Mouse (Mus musculus) cerebellum, adult 18-20 months (tissue): ENCODE results near the gene Gm14226.
"Not testable (repeated sequence)": the region's sequence is repeated elsewhere in the genome, so short reads cannot be mapped to it uniquely, and the experiment has no call there.

Experiments used
- DNase-seq, 2 experiments: peaks; one replicate each; pipeline ENCODE4 v3.0.0; 2021

Gm14226 gene

GRCm38 (mm10) chr2:155018251-155018755 is at the start of gene Gm14226:
Gm14226 (plus strand) TSS chr2:155018266.
- DNase-seq: not testable (repeated sequence)

DNA sequence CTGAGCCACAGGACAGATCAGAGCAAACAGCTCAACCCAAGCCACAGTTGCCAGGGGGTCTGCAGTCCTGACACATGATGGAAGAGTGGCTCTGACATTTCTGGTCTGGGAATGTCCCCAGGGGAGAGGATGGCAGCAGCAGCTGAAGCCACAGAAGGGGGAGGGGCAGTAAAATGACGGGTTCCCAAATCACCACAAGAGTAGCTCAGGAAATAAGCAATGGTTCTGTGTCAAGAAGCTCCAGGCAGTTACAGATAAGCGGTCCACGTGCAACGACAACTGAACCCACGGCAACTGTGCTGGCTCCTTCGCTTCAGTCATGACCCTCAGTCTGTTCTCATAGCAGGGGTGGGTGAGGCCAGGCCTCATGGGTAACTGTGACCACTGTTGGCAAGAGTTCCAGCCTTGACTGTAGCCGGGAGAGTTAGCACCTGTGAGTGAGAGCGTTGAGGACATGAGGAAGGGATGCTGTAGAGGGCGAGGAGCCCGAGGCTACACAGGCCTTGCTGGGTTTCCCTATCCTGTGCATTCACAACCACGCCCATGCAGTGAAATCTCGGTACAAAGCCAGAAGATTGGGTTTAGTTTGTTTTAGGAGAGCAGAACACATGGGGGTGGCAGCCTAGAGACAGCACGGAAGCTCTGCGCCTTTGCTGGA is 48.2 kb upstream of the Gm14226 start:
- DNase-seq: not testable (repeated sequence)

DNA sequence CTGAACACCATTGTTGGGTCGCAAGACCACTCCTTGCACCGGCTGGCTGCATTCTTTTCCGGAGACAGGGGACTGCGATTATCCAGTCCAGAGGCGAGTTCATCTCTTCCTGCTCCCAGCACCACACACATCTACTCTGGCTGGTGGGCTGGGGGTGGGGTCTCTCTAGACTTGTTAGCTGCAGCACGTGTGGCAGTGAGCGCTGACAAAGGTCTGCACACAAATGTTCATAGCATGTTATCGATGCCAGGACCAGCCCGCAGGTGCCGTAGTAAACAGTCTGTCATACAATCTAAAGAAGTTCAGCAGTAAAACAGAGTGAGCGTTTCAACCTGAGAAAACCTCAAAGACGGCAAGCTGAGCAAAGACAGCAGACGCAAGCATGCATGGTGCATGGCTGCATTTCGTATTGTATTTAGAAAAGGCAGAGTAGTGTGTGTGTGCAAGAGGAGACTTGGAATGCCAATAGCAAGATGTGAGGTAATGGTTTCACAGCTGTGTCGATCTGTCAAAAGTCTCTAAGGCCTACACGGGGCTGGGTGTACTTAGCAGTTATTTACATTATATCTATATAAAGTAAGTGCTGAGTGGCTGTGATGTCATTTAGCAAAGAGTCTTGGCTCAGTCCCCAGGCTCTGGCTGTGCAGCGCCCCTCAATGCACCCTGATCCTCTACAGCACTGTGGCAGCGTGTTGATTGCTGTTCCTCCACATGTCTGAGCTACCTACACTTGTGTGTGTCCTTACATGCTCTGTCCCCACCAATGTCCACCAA is 46.0 kb upstream of the Gm14226 start:
- DNase-seq: no peak

DNA sequence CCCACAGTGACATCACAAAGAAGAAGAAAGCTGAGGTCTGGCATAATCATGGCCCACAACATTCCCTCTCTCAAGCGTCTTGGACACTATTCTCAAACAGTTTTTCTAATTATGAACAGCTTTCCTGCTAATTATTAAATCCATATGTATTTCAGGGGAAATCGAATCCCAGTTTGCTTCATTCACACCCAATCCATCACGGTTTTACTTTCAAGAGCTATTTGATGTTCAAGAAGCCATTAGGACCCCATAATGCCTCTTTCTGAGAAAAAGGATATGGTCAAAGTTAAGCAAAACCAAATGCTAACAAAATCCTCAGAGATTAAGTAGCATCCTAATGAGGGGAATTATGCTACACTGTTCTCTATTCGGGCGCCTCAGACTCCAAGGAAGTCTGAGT is 45.1 kb upstream of the Gm14226 start:
- DNase-seq: no peak

- DNase-seq: no peak
Measured at GRCm38 (mm10) chr2:154986609-154987008, 31.5 kb upstream of the Gm14226 start.

GRCm38 (mm10) chr2:154991411-154991810 is 26.7 kb upstream of the Gm14226 start:
- no peak for DNase-seq

DNA sequence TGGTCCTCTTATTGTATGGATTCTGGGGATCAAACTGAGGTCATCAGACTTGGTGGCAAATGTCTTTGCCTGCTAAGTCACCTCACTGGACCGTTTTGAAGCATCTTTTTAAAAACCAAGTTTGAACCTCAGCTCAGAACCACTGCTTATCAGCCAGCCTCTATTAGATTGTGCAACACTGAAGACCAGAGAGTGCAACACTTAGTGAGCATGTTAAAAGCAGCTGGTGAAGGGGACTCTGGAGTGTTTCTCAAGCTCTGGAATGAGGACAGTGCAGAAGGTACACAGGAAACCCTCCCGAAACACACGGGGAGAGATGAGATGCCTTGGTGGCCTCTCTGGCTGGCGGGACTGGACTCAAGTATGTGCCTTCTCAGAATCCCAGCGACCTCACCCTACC is 26.0 kb upstream of the Gm14226 start:
- no peak for DNase-seq

DNA sequence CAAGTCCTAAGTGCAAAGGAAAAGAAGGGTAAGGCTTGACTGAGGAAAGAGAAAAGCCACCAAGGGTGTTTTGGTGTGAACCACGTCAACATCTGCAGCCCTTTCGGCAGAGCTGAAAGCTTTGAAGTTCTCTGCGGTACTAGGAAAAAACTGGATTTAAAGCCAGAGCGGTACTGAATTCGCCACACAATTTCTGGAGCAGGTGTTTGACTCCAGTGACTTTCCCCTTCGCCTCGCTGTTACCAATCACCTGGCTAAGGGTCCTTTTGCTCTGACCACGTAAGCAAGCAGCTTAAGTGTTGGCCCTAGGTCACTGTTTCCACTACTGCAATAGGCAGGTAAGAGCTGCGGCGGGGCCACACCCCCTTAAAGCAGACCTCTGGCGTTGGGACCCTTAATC is 12.6 kb upstream of the Gm14226 start:
- no peak for DNase-seq

DNA sequence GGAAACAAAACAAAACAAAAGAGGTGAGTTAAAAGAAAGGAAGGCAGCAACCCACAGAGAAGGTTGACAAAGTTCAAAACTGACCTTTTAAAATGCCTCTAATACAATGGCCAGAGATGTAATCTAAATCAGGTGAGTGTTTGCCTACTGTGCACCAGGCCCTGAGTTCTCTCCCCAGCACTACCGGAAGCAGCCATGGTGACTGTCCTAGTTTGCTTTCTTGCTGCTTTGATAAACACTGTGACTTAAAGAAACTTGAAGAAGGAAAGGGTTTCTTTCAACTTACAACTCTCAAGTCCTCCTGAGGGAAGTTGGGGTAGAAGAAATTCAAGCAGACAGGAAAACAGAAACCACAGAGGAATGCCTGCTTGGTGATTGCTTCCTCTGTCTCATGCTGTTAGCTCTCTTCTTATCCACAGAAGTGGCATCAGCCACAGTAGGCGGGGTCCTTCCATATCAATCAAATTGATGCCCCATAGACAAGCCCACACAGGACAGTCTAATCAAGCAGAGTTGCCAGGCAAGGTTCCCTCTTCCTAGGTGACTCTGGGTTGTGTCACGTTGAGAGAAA is 6.9 kb upstream of the Gm14226 start:
- DNase-seq: no peak

DNA sequence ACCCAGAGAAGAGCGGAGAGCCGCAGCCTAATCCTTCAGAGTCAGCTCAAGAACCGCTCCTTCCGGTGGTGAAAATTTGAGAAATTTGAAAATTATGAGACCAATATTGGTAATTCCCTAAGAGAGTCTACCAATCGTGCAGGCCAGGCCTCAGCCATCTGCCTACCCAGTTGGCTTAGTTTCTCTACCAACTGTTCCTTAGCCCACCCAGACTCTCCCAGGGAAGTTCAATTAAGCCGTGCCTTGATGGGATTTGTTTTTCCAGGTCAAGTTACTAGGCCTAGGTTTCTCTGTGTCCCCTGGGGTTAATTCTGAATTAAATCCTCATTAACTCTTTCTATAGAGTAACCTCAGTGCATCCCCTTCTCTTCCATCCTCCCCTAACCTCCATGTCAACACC is 5.1 kb upstream of the Gm14226 start:
- no peak for DNase-seq

DNA sequence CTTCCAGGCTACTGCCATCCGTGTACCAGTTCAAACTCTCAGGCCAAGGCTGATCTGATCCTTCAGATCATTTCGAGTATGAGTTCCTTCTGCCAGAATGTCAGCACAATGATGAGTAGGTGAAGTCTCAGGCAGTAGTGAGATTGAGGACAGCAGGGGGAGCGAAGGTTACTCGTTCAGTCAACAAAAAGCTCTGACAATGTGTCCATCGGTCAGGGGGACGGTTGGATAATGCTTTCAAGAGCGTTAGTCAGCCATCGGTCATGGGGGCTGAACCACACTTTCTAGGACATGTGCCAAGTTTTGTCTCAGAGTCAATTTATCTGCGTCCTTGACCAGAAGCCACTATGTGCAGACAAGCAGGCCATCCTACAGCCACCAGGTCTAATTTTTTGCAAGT is 1.3 kb upstream of the Gm14226 start:
- not testable (repeated sequence) for DNase-seq

DNA sequence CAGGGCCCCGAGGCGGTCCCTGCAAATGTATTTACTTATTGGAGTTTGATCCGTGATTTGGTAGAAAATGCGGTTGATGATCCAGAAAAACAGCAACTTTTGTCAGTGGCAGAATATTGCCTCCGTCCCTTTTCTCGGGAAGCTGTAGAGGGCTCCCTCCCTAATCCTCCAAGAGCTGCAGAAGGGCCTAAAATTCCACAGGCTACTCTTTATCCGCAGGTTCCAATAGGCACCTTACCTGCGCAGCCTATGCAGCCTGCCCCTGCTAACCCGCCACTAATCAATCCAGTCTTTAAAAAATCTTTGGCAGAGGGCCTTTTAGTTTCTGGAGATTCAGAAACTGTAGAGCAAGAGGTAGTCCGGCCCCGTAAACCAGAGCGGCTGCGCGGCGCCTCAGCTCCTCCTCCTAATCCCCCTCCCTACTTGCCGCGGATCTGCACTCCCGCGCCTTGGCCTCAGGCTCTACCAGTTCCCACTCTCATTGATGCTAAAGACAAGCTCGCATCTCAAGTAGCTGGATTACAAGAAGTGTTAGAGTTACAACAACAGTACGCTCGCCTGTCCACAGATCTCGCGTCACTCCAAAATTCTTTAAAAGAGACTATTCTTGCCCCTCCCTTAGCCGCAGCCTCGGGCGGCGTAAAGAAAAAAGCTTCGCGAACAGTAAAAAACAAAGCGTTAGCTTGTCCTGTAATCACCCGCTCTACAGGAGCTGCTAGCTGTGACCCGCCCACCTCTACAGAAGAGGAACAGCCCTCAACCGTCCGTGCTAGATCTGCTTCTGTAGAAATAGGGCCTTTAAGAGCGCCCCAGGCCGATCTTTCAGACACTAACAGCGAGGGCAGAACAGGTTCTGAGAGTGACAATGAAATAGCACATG is 936 bp downstream of the Gm14226 start:
- DNase-seq: peak; percentile 54

GRCm38 (mm10) chr2:155019673-155020072 is 1.6 kb downstream of the Gm14226 start:
- peak; percentile 89 to 91 for DNase-seq

DNA sequence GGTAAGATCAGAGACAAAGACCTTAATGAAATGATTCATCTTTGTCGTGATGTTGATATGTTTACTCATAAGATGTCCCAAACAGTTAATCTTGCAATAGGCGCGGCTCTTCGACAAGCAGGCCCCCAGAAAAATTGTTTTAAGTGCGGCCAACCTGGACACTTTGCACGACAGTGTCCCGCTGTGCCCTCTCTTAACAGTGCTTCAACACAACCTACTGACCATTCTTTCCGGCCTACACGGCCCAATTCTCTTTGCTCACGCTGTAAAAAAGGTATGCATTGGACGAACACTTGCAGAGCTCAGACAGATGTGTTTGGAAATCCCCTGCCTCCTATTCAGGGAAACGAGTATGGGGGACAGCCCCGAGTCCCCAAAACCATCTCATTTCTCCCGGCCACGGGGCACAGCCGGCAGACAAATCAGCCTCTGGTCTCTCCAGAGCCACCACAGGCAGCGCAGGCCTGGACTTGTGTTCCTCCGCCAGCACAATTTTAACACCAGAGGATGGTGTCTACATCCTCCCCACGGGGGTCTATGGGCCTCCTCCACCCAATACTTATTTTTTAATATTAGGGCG is 2.3 kb downstream of the Gm14226 start:
- DNase-seq: not testable (repeated sequence)

GRCm38 (mm10) chr2:155030831-155031230 is 12.8 kb downstream of the Gm14226 start:
- DNase-seq: no peak

DNA sequence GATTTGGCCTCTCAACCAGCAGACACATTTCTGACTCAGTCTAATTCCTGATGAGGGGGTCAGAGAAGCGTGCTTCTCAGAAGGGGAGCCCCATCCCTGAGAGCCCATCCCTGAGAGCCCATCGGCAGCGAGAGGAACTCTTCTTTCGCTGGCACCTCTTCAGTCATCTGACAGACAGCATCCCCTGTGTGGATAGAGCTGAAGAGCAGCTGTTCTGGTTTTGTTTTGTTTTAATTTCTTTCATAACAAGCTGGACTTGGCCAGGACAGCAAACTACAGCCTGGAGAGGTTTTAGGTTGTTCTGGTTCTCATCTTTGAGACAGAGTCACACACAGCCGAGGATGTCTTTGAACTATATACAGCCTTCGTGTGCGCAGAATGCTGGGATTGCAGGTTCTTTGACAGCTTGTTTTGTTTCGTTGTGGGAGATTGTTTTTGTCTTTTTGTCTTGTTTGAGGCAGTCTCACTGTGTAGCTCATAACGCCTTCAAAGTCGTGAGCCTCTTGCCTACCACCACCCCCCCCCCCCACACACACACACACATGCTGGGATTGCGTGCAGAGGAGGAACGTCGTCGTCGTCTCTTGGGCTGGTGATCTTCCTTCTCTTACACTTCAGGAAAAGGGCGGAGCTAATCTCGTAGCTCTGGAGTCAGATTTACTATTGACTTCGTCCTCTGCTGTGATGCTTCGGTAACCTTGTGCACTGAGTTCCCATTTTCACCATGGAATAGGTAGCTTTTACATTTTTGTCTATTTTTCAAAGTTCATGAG is 15.1 kb downstream of the Gm14226 start:
- DNase-seq: no peak

GRCm38 (mm10) chr2:155039956-155040355 is 21.9 kb downstream of the Gm14226 start:
- no peak for DNase-seq

DNA sequence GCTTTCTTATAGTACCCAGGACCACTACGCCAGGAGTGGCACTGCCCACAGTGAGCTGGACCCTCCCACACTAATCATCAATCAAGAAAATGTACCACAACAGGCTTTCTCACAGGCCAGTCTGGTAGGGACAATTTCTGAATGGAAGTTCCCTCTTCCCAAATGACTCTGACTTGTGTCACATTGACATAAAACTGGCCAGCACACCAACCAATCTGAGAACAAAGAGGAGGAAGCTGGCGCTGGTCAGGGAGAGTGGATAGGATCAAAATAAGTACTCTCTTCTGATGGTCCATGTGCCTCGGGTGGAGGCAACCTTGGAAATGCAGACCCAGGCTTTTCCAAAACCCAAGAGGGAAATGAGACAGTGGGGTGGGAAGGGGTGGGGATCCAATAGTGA is 26.5 kb downstream of the Gm14226 start:
- no peak for DNase-seq

- DNase-seq: no peak
Measured at GRCm38 (mm10) chr2:155045075-155045474, 27.0 kb downstream of the Gm14226 start.

- no peak for DNase-seq
Measured at GRCm38 (mm10) chr2:155046803-155047202, 28.7 kb downstream of the Gm14226 start.

DNA sequence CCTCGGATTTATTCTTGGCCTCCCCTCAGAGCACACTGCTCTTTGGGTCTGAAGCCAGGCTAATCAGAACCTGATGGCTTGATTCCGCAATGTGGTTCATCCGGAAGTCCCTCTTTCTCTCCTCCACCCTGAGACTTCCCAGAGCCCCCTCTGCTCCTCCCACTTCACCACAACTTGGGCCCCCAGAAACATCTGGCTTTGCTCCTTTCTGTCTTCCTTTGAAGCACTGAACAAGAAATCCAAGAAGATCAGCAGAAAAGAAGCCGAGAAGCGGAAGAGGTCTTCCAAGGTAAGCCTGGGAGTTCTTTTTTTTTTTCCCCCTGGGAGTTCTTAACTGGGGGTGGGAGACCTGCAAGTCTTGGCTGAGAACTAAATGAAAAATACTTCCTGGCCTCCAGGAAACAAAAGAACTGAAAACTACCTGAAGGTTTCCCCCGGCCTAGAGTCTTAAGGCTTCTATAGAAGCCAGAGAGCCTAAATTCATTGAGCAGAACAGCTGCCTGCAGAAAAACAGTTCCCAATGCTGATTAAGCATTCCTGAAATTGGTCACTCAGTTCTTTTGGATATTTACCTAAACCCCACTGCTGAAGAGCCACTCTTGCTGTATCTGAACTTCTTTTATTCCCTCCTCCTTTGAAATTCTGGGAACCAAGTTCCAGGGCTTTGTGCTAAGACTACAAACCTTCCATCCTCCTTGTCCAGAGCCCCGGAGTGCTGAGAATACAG is 29.5 kb downstream of the Gm14226 start:
- DNase-seq: no peak
